8 mouse cellular contexts compared by ENCODE assay signal in genomic region chr12:70147986-70148630, GRCm38 (mm10). TPM values are rescaled to one million over a fixed set of nuclear protein-coding genes. Genes with fewer than 3 reads are reported as not detected.
DNase-seq lines count a peak whose midpoint lies in the region; ATAC-seq and TF ChIP-seq lines count a peak whose summit lies in the region.

No protein-coding gene starts in this region.

- 6% methylated on average over 13 of the region's 13 CpGs for WGBS in spleen, adult 2 months
- WGBS in forebrain, embryonic 16.5 days, result 7% methylated on average over 13 of the region's 13 CpGs
- 8% methylated on average over 13 of the region's 13 CpGs for WGBS in limb, embryonic 12.5 days
- 9% methylated on average over 13 of the region's 13 CpGs for WGBS in neural tube, embryonic 12.5 days

- H3K4me3 ChIP-seq in spleen, adult 2 months (ENCODE audit: extremely low read depth, insufficient read depth, insufficient read length), result peak overlapping the region; percentile 37; the same call in 1 of the 2 replicates
- no peak overlapping the region for H3K4me3 ChIP-seq in forebrain, embryonic 16.5 days (replicated peaks; ENCODE audit: low read length)
- H3K4me3 ChIP-seq in limb, embryonic 12.5 days (replicated peaks), result peak overlapping the region; percentile 26
- H3K4me3 ChIP-seq in neural tube, embryonic 12.5 days, result no peak overlapping the region

- H3K9me3 ChIP-seq in forebrain, embryonic 16.5 days (ENCODE audit: control insufficient read depth, low read length), result no peaks in the 10 kb centered on the region
- H3K9me3 ChIP-seq in limb, embryonic 12.5 days, result no peaks in the 10 kb centered on the region
- H3K9me3 ChIP-seq in neural tube, embryonic 12.5 days, result no peaks in the 10 kb centered on the region

- no peak for TF ChIP-seq POLR2A in spleen, adult 2 months (IDR thresholded peaks at IDR 0.05; ENCODE audit: low read depth, low read length)

- no peak overlapping the region for H3K27ac ChIP-seq in spleen, adult 2 months (ENCODE audit: insufficient read depth, low read length)
- no peak overlapping the region for H3K27ac ChIP-seq in forebrain, embryonic 16.5 days (ENCODE audit: low read length)
- no peak overlapping the region for H3K27ac ChIP-seq in limb, embryonic 12.5 days
- no peak overlapping the region for H3K27ac ChIP-seq in neural tube, embryonic 12.5 days

- H3K9ac ChIP-seq in forebrain, embryonic 16.5 days (replicated peaks; ENCODE audit: low read depth, low read length), result no peak overlapping the region
- no peak overlapping the region; the same call in 1 of the 2 replicates for H3K9ac ChIP-seq in limb, embryonic 12.5 days (replicated peaks)
- H3K9ac ChIP-seq in neural tube, embryonic 12.5 days, result no peak overlapping the region

- peak; percentile 41; the same call in 1 of the 2 replicates for ATAC-seq in forebrain, embryonic 16.5 days
- no peak for ATAC-seq in limb, embryonic 12.5 days (ENCODE audit: insufficient number of reproducible peaks, insufficient read depth, low FRiP score, low TSS enrichment, low read depth)
- ATAC-seq in neural tube, embryonic 12.5 days (ENCODE audit: low FRiP score, low read depth), result no peak

- H3K27me3 ChIP-seq in spleen, adult 2 months (ENCODE audit: control insufficient read depth, insufficient read depth, low read length), result no peaks in the 10 kb centered on the region
- no peaks in the 10 kb centered on the region for H3K27me3 ChIP-seq in forebrain, embryonic 16.5 days (replicated peaks; ENCODE audit: control insufficient read depth, insufficient read depth, low read length)
- 0 out of 2 replicates have a peak, but pooled peaks cover 3% of the 10 kb centered on the region for H3K27me3 ChIP-seq in limb, embryonic 12.5 days
- no peaks in the 10 kb centered on the region for H3K27me3 ChIP-seq in neural tube, embryonic 12.5 days (replicated peaks)

- H3K4me1 ChIP-seq in spleen, adult 2 months (ENCODE audit: control insufficient read depth, insufficient read depth, insufficient read length), result peaks cover 5% of the 10 kb centered on the region; the same call in 1 of the 2 replicates
- peaks cover 9% of the 10 kb centered on the region for H3K4me1 ChIP-seq in forebrain, embryonic 16.5 days (replicated peaks; ENCODE audit: control insufficient read depth, insufficient read depth, low read length)
- H3K4me1 ChIP-seq in limb, embryonic 12.5 days (replicated peaks), result peaks cover 14% of the 10 kb centered on the region
- peaks cover 9% of the 10 kb centered on the region for H3K4me1 ChIP-seq in neural tube, embryonic 12.5 days

- no peak for TF ChIP-seq CTCF in spleen, adult 2 months (IDR thresholded peaks at IDR 0.05; ENCODE audit: extremely low read depth, insufficient read depth, insufficient read length, insufficient replicate concordance)

- no peaks in the 10 kb centered on the region for H3K36me3 ChIP-seq in spleen, adult 2 months (ENCODE audit: control insufficient read depth, insufficient read depth, low read length)
- no peaks in the 10 kb centered on the region for H3K36me3 ChIP-seq in forebrain, embryonic 16.5 days (ENCODE audit: control insufficient read depth, insufficient read depth)
- H3K36me3 ChIP-seq in limb, embryonic 12.5 days, result no peaks in the 10 kb centered on the region
- no peaks in the 10 kb centered on the region for H3K36me3 ChIP-seq in neural tube, embryonic 12.5 days

- no peak for DNase-seq in spleen, adult 2 months (ENCODE audit: low read depth in 1 of 2, low spot score in 2 of 2)
- DNase-seq in spleen, adult 12 weeks (ENCODE audit: low spot score), result no peak
- DNase-seq in testis, postnatal 14 days (ENCODE audit: low spot score), result no peak
- no peak for DNase-seq in natural killer cell, adult 2 months (ENCODE audit: low spot score in 2 of 2)
- DNase-seq in cerebellum, adult 9-10 months, result no peak

- peak overlapping the region; percentile 33 for H3K4me2 ChIP-seq in forebrain, embryonic 16.5 days (ENCODE audit: low read length)
- peak overlapping the region; percentile 61 for H3K4me2 ChIP-seq in limb, embryonic 12.5 days
- peak overlapping the region; percentile 46 for H3K4me2 ChIP-seq in neural tube, embryonic 12.5 days (replicated peaks)

RNA-seq across cellular contexts. Expression of gene Abhd12b, which starts 5.8 kb away (rescaled TPM):
- polyA plus RNA-seq in spleen, adult 2 months (2012; rRNA removed), result not detected in 2 replicates
- not detected in 2 replicates for polyA plus RNA-seq in forebrain, embryonic 16.5 days (2015; fragmentation: Nextera tagmentation; extraction: Ambion mirVana)
- not detected in 2 replicates for polyA plus RNA-seq in limb, embryonic 12.5 days (2016; fragmentation: Nextera tagmentation; extraction: Ambion mirVana)
- polyA plus RNA-seq in neural tube, embryonic 12.5 days (2016; fragmentation: Nextera tagmentation; extraction: Ambion mirVana), result not detected in 2 replicates

RNA-seq across cellular contexts. Expression of gene Nin, which starts 34.6 kb away (rescaled TPM):
- 11.5 and 14.1 TPM in 2 replicates for polyA plus RNA-seq in spleen, adult 2 months (2012; rRNA removed)
- 40.2 and 45.3 TPM in 2 replicates for polyA plus RNA-seq in forebrain, embryonic 16.5 days (2015; fragmentation: Nextera tagmentation; extraction: Ambion mirVana)
- 11.4 and 12.0 TPM in 2 replicates for polyA plus RNA-seq in limb, embryonic 12.5 days (2016; fragmentation: Nextera tagmentation; extraction: Ambion mirVana)
- polyA plus RNA-seq in neural tube, embryonic 12.5 days (2016; fragmentation: Nextera tagmentation; extraction: Ambion mirVana), result 18.9 and 19.3 TPM in 2 replicates

Comparison
In these comparisons a context has a peak if more than half of its experiments do, and no peak if none do; other contexts are left out.
1. H3K4me3 ChIP-seq: peak in spleen, adult 2 months (single experiment) and limb, embryonic 12.5 days (single experiment); none in forebrain, embryonic 16.5 days (single experiment) and neural tube, embryonic 12.5 days (single experiment).
2. Peak in every context shown above with its lines, with median percentiles within 50 percentile points of each other: H3K4me2 ChIP-seq.